Mouse (Mus musculus) spleen, postnatal 36 days (tissue): Measurements from ENCODE around the gene Ccdc36.

Experiments
- DNase-seq, 2 experiments: peaks; one replicate each; pipeline ENCODE4 v3.0.0; 2022; ENCODE audit warnings: low spot score in 2 of 2, mixed read lengths in 1 of 2

The Ccdc36 gene

GRCm38 (mm10) chr9:108428384-108428783 is at the start of gene Ccdc36:
Gene Ccdc36 (minus strand): TSS chr9:108428484.
- DNase-seq: no peak

- no peak for DNase-seq
Observed at GRCm38 (mm10) chr9:108474528-108474927, 46.2 kb upstream of the Ccdc36 start.

GRCm38 (mm10) chr9:108469845-108470244 is 41.6 kb upstream of the Ccdc36 start:
- no peak for DNase-seq

GRCm38 (mm10) chr9:108469430-108469829 is 41.1 kb upstream of the Ccdc36 start:
- no peak for DNase-seq

GRCm38 (mm10) chr9:108466219-108466618 is 37.9 kb upstream of the Ccdc36 start:
- no peak for DNase-seq

GRCm38 (mm10) chr9:108463713-108464112 is 35.4 kb upstream of the Ccdc36 start:
- no peak for DNase-seq

- no peak for DNase-seq
Observed at GRCm38 (mm10) chr9:108462192-108462591, 33.9 kb upstream of the Ccdc36 start.

- DNase-seq: no peak
Observed at GRCm38 (mm10) chr9:108461675-108462074, 33.4 kb upstream of the Ccdc36 start.

GRCm38 (mm10) chr9:108461181-108461631 is 32.9 kb upstream of the Ccdc36 start, which contains the start of gene Klhdc8b:
Gene Klhdc8b (minus strand): TSS chr9:108461581.
- no peak for DNase-seq

GRCm38 (mm10) chr9:108460319-108461178 is 32.3 kb upstream of the Ccdc36 start, which contains the start of gene Ccdc71:
Gene Ccdc71 (plus strand): TSS chr9:108460527.
- peak; percentile 78 to 83 for DNase-seq

GRCm38 (mm10) chr9:108459939-108460318 is 31.6 kb upstream of the Ccdc36 start:
- DNase-seq: no peak

- no peak for DNase-seq
Observed at GRCm38 (mm10) chr9:108456953-108457352, 28.7 kb upstream of the Ccdc36 start.

- DNase-seq: no peak
Observed at GRCm38 (mm10) chr9:108455747-108456571, 27.7 kb upstream of the Ccdc36 start.

- DNase-seq: no peak
Observed at GRCm38 (mm10) chr9:108454429-108454828, 26.1 kb upstream of the Ccdc36 start.

GRCm38 (mm10) chr9:108453458-108453857 is 25.2 kb upstream of the Ccdc36 start:
- DNase-seq: no peak

GRCm38 (mm10) chr9:108452911-108453310 is 24.6 kb upstream of the Ccdc36 start:
- no peak for DNase-seq

- peak; percentile 73 to 79 for DNase-seq
Observed at GRCm38 (mm10) chr9:108452291-108452906, 24.1 kb upstream of the Ccdc36 start.

- DNase-seq: no peak
Observed at GRCm38 (mm10) chr9:108451519-108452160, 23.4 kb upstream of the Ccdc36 start.

- DNase-seq: no peak
Observed at GRCm38 (mm10) chr9:108451170-108451493, 22.8 kb upstream of the Ccdc36 start.

GRCm38 (mm10) chr9:108450292-108451169 is 22.2 kb upstream of the Ccdc36 start:
- DNase-seq: no peak

GRCm38 (mm10) chr9:108449860-108450259 is 21.6 kb upstream of the Ccdc36 start:
- no peak for DNase-seq
